Mouse (Mus musculus): Measurements from ENCODE around the gene Nt5c.
"Not testable (repeated sequence)": the region's sequence is repeated elsewhere in the genome, so short reads cannot be mapped to it uniquely, and the experiment has no call there.

Nt5c gene

GRCm38 (mm10) chr11:115509773-115510506 is 18.3 kb upstream of the Nt5c start:
- no peak for DNase-seq

- peak in 1 of 2 experiments; percentile 41 for DNase-seq
Observed at GRCm38 (mm10) chr11:115508061-115508460, 16.4 kb upstream of the Nt5c start.

GRCm38 (mm10) chr11:115506586-115506985 is 14.9 kb upstream of the Nt5c start:
- no peak for DNase-seq

GRCm38 (mm10) chr11:115502636-115503035 is 11.0 kb upstream of the Nt5c start:
- DNase-seq = no peak

GRCm38 (mm10) chr11:115496559-115496958 is 4.9 kb upstream of the Nt5c start:
- not testable (repeated sequence) for DNase-seq

GRCm38 (mm10) chr11:115492387-115492786 is 725 bp upstream of the Nt5c start:
- DNase-seq = no peak

- no peak for DNase-seq
Observed at GRCm38 (mm10) chr11:115490441-115491355, 964 bp downstream of the Nt5c start.

- DNase-seq = no peak
Observed at GRCm38 (mm10) chr11:115488551-115489104, 3.0 kb downstream of the Nt5c start.

- DNase-seq = no peak
Observed at GRCm38 (mm10) chr11:115485155-115485554, 6.5 kb downstream of the Nt5c start.

- peak in 1 of 2 experiments; percentile 51 for DNase-seq
Observed at GRCm38 (mm10) chr11:115483726-115484125, 7.9 kb downstream of the Nt5c start.

GRCm38 (mm10) chr11:115483278-115483677 is 8.4 kb downstream of the Nt5c start:
- no peak for DNase-seq

- peak in 1 of 2 experiments; percentile 64 for DNase-seq
Observed at GRCm38 (mm10) chr11:115481553-115482259, 10.0 kb downstream of the Nt5c start.

- no peak for DNase-seq
Observed at GRCm38 (mm10) chr11:115478296-115478938, 13.2 kb downstream of the Nt5c start.

- not testable (repeated sequence) for DNase-seq
Observed at GRCm38 (mm10) chr11:115477388-115477787, 14.3 kb downstream of the Nt5c start.

- not testable (repeated sequence) for DNase-seq
Observed at GRCm38 (mm10) chr11:115476630-115477029, 15.0 kb downstream of the Nt5c start.

GRCm38 (mm10) chr11:115475758-115476237 is 15.9 kb downstream of the Nt5c start:
- no peak for DNase-seq

- DNase-seq = peak; percentile 90 to 92
Observed at GRCm38 (mm10) chr11:115475025-115475757, 16.5 kb downstream of the Nt5c start, which contains the start of gene Armc7. Gene Armc7, plus strand, starts transcription at chr11:115475667.

GRCm38 (mm10) chr11:115473626-115474275 is 17.9 kb downstream of the Nt5c start:
- DNase-seq = peak; percentile 85 to 91

- DNase-seq = no peak
Observed at GRCm38 (mm10) chr11:115472183-115472582, 19.5 kb downstream of the Nt5c start.

- no peak for DNase-seq
Observed at GRCm38 (mm10) chr11:115467217-115467618, 24.4 kb downstream of the Nt5c start.

- peak in 1 of 2 experiments; percentile 65 for DNase-seq
Observed at GRCm38 (mm10) chr11:115464851-115465250, 26.8 kb downstream of the Nt5c start.

All from thymus, adult 18-20 months (tissue).